Mouse (Mus musculus) C2C12 (cell line): Measurements from ENCODE around the gene Dpf3. TPM values are rescaled to one million over a fixed set of nuclear protein-coding genes. Genes with fewer than 3 reads are reported as not detected.

ENCODE experiments used
- H3K27me3 ChIP-seq: one replicate; pipeline ENCODE4 v1.6.1; 2011; ENCODE audit not compliant: control insufficient read depth, insufficient read depth, insufficient read length
- H3K36me3 ChIP-seq: one replicate; pipeline ENCODE4 v1.6.1; 2011; ENCODE audit not compliant: control insufficient read depth, insufficient read depth
- H3K4me3 ChIP-seq: one replicate; pipeline ENCODE4 v1.5.1; 2011; ENCODE audit warnings: mild to moderate bottlenecking, control low read depth; ENCODE audit not compliant: poor library complexity, insufficient read depth, severe bottlenecking
- H3K79me2 ChIP-seq: one replicate; pipeline ENCODE4 v1.6.1; 2011; ENCODE audit not compliant: control insufficient read depth, insufficient read depth
- H3K79me3 ChIP-seq: one replicate; pipeline ENCODE4 v1.6.1; 2011; ENCODE audit warnings: low read depth, control low read depth
- H3ac ChIP-seq: one replicate; pipeline ENCODE3; 2011; ENCODE audit warnings: low read depth; ENCODE audit not compliant: control insufficient read depth, insufficient read length
- CEBPB ChIP-seq: IDR thresholded peaks from one replicate; pipeline ENCODE4 v1.6.1; 2011; ENCODE audit warnings: low read depth, mild to moderate bottlenecking, control low read depth, moderate library complexity
- CTCF ChIP-seq: IDR thresholded peaks from one replicate; pipeline ENCODE4 v1.5.1; 2011; ENCODE audit not compliant: control insufficient read depth, insufficient read depth, insufficient read length
- FOSL1 ChIP-seq: IDR thresholded peaks from one replicate; pipeline ENCODE4 v1.8.0; 2011; ENCODE audit warnings: mild to moderate bottlenecking, low read length; ENCODE audit not compliant: poor library complexity, insufficient read depth, severe bottlenecking
- MAX ChIP-seq: IDR thresholded peaks from one replicate; pipeline ENCODE4 v1.6.1; 2011; ENCODE audit warnings: mild to moderate bottlenecking, control low read depth
- MYOD1 ChIP-seq: IDR thresholded peaks from one replicate; pipeline ENCODE4 v1.6.1; 2011; ENCODE audit warnings: low read depth; ENCODE audit not compliant: control insufficient read depth, insufficient read length
- MYOG ChIP-seq: IDR thresholded peaks from one replicate; pipeline ENCODE4 v1.6.1; 2011; ENCODE audit not compliant: control insufficient read depth, insufficient read length; ENCODE audit errors: extremely low read depth
- USF1 ChIP-seq: IDR thresholded peaks from one replicate; pipeline ENCODE4 v1.6.1; 2011; ENCODE audit warnings: low read depth, mild to moderate bottlenecking, control low read depth, moderate library complexity
- polyA plus RNA-seq: library from polyadenylated mRNA; unstranded; fragments of >200 nt; fragmentation: generic; extraction: Trizol; gene quantifications from one replicate; pipeline ENCODE4 v1.2.1, GENCODE M21; 2012; ENCODE audit warnings: missing spikeins

Dpf3 gene
- polyA plus RNA-seq, 1 experiment, result 0.25 TPM

- TF ChIP-seq CEBPB, result no peak
- TF ChIP-seq MYOD1, result no peak
- TF ChIP-seq MAX, result no peak
- TF ChIP-seq MYOG, result no peak
- no peak for TF ChIP-seq CTCF
- no peak for TF ChIP-seq USF1
- TF ChIP-seq FOSL1, result no peak
- no peak overlapping the region for H3ac ChIP-seq
- H3K79me2 ChIP-seq, result no peaks in the 10 kb centered on the region
- H3K79me3 ChIP-seq, result no peaks in the 10 kb centered on the region
- no peak overlapping the region for H3K4me3 ChIP-seq
- peaks cover 9% of the 10 kb centered on the region for H3K27me3 ChIP-seq
- H3K36me3 ChIP-seq, result no peaks in the 10 kb centered on the region
These were observed 61.2 kb downstream of the Dpf3 start for GRCm38 (mm10) chr12:83426326-83426725.

- no peak overlapping the region for H3ac ChIP-seq
- no peak for TF ChIP-seq MYOG
- no peak for TF ChIP-seq MYOD1
- TF ChIP-seq MAX, result no peak
- TF ChIP-seq FOSL1, result no peak
- TF ChIP-seq USF1, result no peak
- no peak for TF ChIP-seq CTCF
- TF ChIP-seq CEBPB, result no peak
- peaks cover 7% of the 10 kb centered on the region for H3K27me3 ChIP-seq
- no peaks in the 10 kb centered on the region for H3K36me3 ChIP-seq
- no peaks in the 10 kb centered on the region for H3K79me3 ChIP-seq
- H3K4me3 ChIP-seq, result no peak overlapping the region
- H3K79me2 ChIP-seq, result no peaks in the 10 kb centered on the region
These were observed 61.8 kb downstream of the Dpf3 start for GRCm38 (mm10) chr12:83425736-83426135.

DNA sequence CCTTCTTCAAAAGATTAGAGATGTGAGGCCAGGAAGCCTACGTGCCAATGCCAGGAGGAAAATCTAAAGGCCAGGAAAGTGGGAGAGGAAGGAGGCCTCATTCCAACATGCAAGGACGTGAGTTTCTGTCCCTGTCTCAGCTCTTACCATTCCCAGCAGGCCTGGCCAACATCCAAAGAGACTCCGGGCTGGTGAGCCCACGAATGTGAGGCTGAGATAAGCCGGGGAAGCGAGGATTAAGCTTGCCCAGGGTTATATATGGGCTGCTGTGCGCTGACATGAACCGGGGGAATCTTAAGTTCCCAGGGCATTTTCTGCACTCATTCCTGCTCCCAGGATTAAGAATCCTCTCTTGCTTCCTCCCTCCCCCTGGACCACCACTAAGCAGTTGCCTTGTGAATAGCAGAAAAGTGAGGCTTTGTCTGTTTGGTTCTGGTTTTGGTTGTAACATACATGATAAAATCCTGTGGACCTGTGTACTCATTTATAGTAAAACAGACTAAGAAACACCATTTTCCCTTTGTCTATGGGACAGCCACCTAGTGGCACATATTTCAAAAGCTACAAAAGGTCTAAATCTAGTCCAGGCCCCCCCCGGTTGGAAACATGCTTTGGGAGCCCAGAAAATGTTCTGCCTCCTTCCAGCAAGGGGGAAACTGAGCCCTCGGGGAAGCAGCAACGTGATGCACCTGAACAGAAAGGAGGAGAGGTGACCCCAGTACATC is 62.6 kb downstream of the Dpf3 start:
- no peak for TF ChIP-seq CTCF
- TF ChIP-seq FOSL1, result no peak
- no peak for TF ChIP-seq MYOD1
- no peak for TF ChIP-seq CEBPB
- no peak for TF ChIP-seq MAX
- TF ChIP-seq USF1, result no peak
- no peak for TF ChIP-seq MYOG
- Histone ChIP-seq H3K27me3 (peaks cover 11% of the 10 kb centered on the region), H3K4me3 (no peak overlapping the region), H3K79me2 (no peaks in the 10 kb centered on the region), H3ac (no peak overlapping the region), H3K36me3 (no peaks in the 10 kb centered on the region), H3K79me3 (no peaks in the 10 kb centered on the region)

- Histone ChIP-seq H3K4me3 (no peak overlapping the region), H3ac (no peak overlapping the region), H3K79me2 (no peaks in the 10 kb centered on the region), H3K27me3 (peaks cover 11% of the 10 kb centered on the region), H3K79me3 (no peaks in the 10 kb centered on the region), H3K36me3 (no peaks in the 10 kb centered on the region)
- no peak for TF ChIP-seq USF1
- no peak for TF ChIP-seq CEBPB
- no peak for TF ChIP-seq CTCF
- TF ChIP-seq MYOD1, result no peak
- TF ChIP-seq MAX, result no peak
- TF ChIP-seq FOSL1, result no peak
- no peak for TF ChIP-seq MYOG
These were observed 63.3 kb downstream of the Dpf3 start for GRCm38 (mm10) chr12:83424086-83424719.

DNA sequence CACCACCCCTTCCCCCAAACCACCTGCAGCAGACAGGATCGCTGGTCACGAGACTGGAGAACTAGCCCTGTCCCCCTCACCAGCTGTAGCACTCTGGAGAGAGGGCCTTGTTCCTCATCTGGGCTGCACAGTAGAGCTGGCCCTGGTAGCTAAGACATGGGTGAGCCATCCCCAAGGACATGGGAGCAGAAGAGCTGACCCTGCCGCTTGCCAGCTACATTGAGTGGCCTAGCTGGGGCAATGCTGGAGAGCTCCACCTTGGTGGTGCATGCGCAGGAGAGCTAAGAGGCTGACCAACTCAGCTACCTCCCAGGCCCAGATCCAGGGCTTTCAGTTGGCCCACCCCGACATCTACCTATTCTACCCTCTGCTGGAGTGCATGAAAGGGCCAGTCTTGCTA is 67.2 kb downstream of the Dpf3 start:
- Histone ChIP-seq H3K79me3 (no peaks in the 10 kb centered on the region), H3K79me2 (no peaks in the 10 kb centered on the region), H3K27me3 (peaks cover 11% of the 10 kb centered on the region), H3ac (no peak overlapping the region), H3K36me3 (no peaks in the 10 kb centered on the region), H3K4me3 (no peak overlapping the region)
- TF ChIP-seq MYOG (no peak), MYOD1 (no peak), MAX (no peak)
